Comparison of ENCODE assay signal across 18 mouse cellular contexts in genomic region chr9:57300825-57301224, GRCm38 (mm10). TPM values are rescaled to one million over a fixed set of nuclear protein-coding genes. Genes with fewer than 3 reads are reported as not detected.
A peak's percentile ranks its signal among the peaks of the same experiment; 100 is the strongest.
DNase-seq lines count a peak whose midpoint lies in the region; ATAC-seq lines count a peak whose summit lies in the region.
"Had no signal": no experiment of that assay in that cellular context is flagged by ENCODE, and none has a peak within 500 bp of the region (broad histone marks: within the 10 kb centered on the region; RNA-seq: fewer than 3 reads in every experiment).

No protein-coding gene starts in this region.

- H3K9me3 ChIP-seq in heart, embryonic 11.5 days (replicated peaks; ENCODE audit: control insufficient read depth, low read length), result 0 out of 2 replicates have a peak, but pooled peaks cover 4% of the 10 kb centered on the region
- 0 out of 2 replicates have a peak, but pooled peaks cover 4% of the 10 kb centered on the region for H3K9me3 ChIP-seq in liver, embryonic 12.5 days (replicated peaks)
- H3K9me3 ChIP-seq in forebrain, embryonic 15.5 days, result no peaks in the 10 kb centered on the region
- H3K9me3 ChIP-seq: embryonic facial prominence, embryonic 15.5 days had no signal

- 76% methylated on average over 2 of the region's 2 CpGs for WGBS in heart, embryonic 11.5 days (ENCODE audit: insufficient replicate concordance)
- WGBS in liver, embryonic 12.5 days (ENCODE audit: insufficient replicate concordance), result 52% methylated on average over 2 of the region's 2 CpGs
- WGBS in forebrain, embryonic 15.5 days, result 84% methylated on average over 2 of the region's 2 CpGs

- no peak for DNase-seq in heart, postnatal 36 days
- peak; percentile 60 for DNase-seq in adipocyte (ENCODE audit: low spot score)
- peak; percentile 35 to 41 for DNase-seq in lung, postnatal 4 days
- no peak for DNase-seq in kidney, postnatal 10 days
- DNase-seq in kidney, adult 18-20 months, result no peak
- DNase-seq: cerebellum, adult 9-10 months; gastrocnemius, adult 2 months; thymus, postnatal 25 days had no signal

- 0 out of 2 replicates have a peak overlapping the region, but pooled peaks have one; percentile 16 for H3K9ac ChIP-seq in heart, embryonic 11.5 days (ENCODE audit: low read depth, low read length)
- H3K9ac ChIP-seq in liver, embryonic 12.5 days, result peak overlapping the region; percentile 24; the same call in 1 of the 2 replicates
- H3K9ac ChIP-seq in forebrain, embryonic 15.5 days (replicated peaks), result no peak overlapping the region
- H3K9ac ChIP-seq: embryonic facial prominence, embryonic 15.5 days; kidney, embryonic 15.5 days; neural tube, embryonic 12.5 days had no signal

- H3K4me1 ChIP-seq in heart, embryonic 11.5 days (ENCODE audit: control insufficient read depth, insufficient read depth, low read length), result no peaks in the 10 kb centered on the region; the same call in 1 of the 2 replicates
- H3K4me1 ChIP-seq in liver, embryonic 12.5 days, result peaks cover 82% of the 10 kb centered on the region
- H3K4me1 ChIP-seq in forebrain, embryonic 15.5 days, result no peaks in the 10 kb centered on the region
- H3K4me1 ChIP-seq: embryonic facial prominence, embryonic 15.5 days had no signal

- H3K27ac ChIP-seq in heart, embryonic 11.5 days (ENCODE audit: low read depth, low read length), result no peak overlapping the region
- peak overlapping the region; percentile 98 for H3K27ac ChIP-seq in liver, embryonic 12.5 days
- H3K27ac ChIP-seq in forebrain, embryonic 15.5 days (replicated peaks), result no peak overlapping the region
- H3K27ac ChIP-seq: embryonic facial prominence, embryonic 15.5 days; gastrocnemius, adult 2 months; kidney, embryonic 15.5 days; neural tube, embryonic 12.5 days had no signal

- intact Hi-C loops in heart, postnatal 36 days (cut with DNase I), result no loop called here

- ATAC-seq in heart, embryonic 11.5 days (replicated peaks; ENCODE audit: insufficient number of reproducible peaks, low FRiP score, low TSS enrichment), result no peak
- ATAC-seq in liver, embryonic 12.5 days, result no peak
- ATAC-seq in forebrain, embryonic 15.5 days (replicated peaks), result no peak
- ATAC-seq: forebrain, embryonic 14.5 days; inflammation-experienced regulatory T-cells, adult 6 months; midbrain, embryonic 16.5 days had no signal

- H3K4me3 ChIP-seq in heart, embryonic 11.5 days (ENCODE audit: low read depth, low read length), result no peak overlapping the region
- no peak overlapping the region for H3K4me3 ChIP-seq in liver, embryonic 12.5 days
- no peak overlapping the region for H3K4me3 ChIP-seq in forebrain, embryonic 15.5 days
- H3K4me3 ChIP-seq: embryonic facial prominence, embryonic 15.5 days; gastrocnemius, adult 2 months; heart, embryonic 10.5 days; kidney, embryonic 15.5 days; neural tube, embryonic 12.5 days had no signal

- no peaks in the 10 kb centered on the region for H3K27me3 ChIP-seq in heart, embryonic 11.5 days (ENCODE audit: control insufficient read depth, insufficient read depth, low read length)
- H3K27me3 ChIP-seq in liver, embryonic 12.5 days (replicated peaks), result no peaks in the 10 kb centered on the region
- no peaks in the 10 kb centered on the region for H3K27me3 ChIP-seq in forebrain, embryonic 15.5 days
- H3K27me3 ChIP-seq: embryonic facial prominence, embryonic 15.5 days; kidney, embryonic 15.5 days; neural tube, embryonic 12.5 days had no signal

- no peak overlapping the region for H3K4me2 ChIP-seq in heart, embryonic 11.5 days
- peak overlapping the region; percentile 23; the same call in 1 of the 2 replicates for H3K4me2 ChIP-seq in liver, embryonic 12.5 days
- no peak overlapping the region for H3K4me2 ChIP-seq in forebrain, embryonic 15.5 days (replicated peaks)
- H3K4me2 ChIP-seq: embryonic facial prominence, embryonic 15.5 days; kidney, embryonic 15.5 days; neural tube, embryonic 12.5 days had no signal

- H3K36me3 ChIP-seq in heart, embryonic 11.5 days (ENCODE audit: control insufficient read depth, insufficient read depth, low read length), result no peaks in the 10 kb centered on the region
- no peaks in the 10 kb centered on the region for H3K36me3 ChIP-seq in liver, embryonic 12.5 days
- no peaks in the 10 kb centered on the region for H3K36me3 ChIP-seq in forebrain, embryonic 15.5 days
- H3K36me3 ChIP-seq: embryonic facial prominence, embryonic 15.5 days; heart, embryonic 10.5 days; kidney, embryonic 15.5 days; neural tube, embryonic 12.5 days had no signal

RNA-seq across cellular contexts. Expression of gene 1700017B05Rik, which starts 38.4 kb away (rescaled TPM):
- polyA plus RNA-seq in heart, embryonic 11.5 days (2014; fragmentation: Nextera tagmentation; extraction: Ambion mirVana), result 15.5 and 16.2 TPM in 2 replicates
- total RNA-seq in heart, postnatal 36 days (2021), result 10 to 100 TPM in 1 of 2 experiments, 1 to 10 TPM in 1; 9.7 to 13.9 TPM
- 22.2 and 23.4 TPM in 2 replicates for polyA plus RNA-seq in liver, embryonic 12.5 days (2016; fragmentation: Nextera tagmentation; extraction: Ambion mirVana)
- 5.0 and 5.8 TPM in 2 replicates for polyA plus RNA-seq in forebrain, embryonic 15.5 days (2015; fragmentation: Nextera tagmentation; extraction: Ambion mirVana)

Comparison
In these comparisons a context has a peak if more than half of its experiments do, and no peak if none do; other contexts are left out.
1. DNase-seq: peak in adipocyte (single experiment) and lung, postnatal 4 days (2 of 2); none in heart, postnatal 36 days (0 of 2), kidney, postnatal 10 days (single experiment) and kidney, adult 18-20 months (single experiment).